Mouse (Mus musculus) lung, postnatal 10 days (tissue): ENCODE measurements around the gene Akap13.

ENCODE experiments used
- DNase-seq: peaks from one replicate; pipeline ENCODE4 v3.0.0; 2021

The Akap13 gene

DNA sequence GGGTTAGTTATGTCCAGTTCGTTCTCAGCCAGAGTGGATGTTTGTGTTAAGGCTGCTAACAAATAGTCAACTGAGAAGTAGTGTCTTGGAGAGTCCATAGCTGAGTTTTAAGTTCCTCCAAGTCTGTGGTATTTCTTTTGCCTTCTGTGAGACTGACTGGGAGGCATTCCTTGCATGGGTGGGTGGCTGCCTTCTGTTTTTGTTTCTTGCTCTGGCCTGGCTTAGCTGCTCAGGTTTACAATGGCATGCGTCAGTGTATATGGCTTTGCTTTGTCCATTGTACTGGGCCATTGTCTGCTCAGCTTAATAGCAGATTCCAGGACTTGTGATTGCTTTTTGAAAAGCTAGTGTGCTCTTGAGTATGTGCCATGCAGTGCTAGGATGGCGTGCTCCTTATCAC is 65.9 kb downstream of the Akap13 start:
- no peak for DNase-seq

DNA sequence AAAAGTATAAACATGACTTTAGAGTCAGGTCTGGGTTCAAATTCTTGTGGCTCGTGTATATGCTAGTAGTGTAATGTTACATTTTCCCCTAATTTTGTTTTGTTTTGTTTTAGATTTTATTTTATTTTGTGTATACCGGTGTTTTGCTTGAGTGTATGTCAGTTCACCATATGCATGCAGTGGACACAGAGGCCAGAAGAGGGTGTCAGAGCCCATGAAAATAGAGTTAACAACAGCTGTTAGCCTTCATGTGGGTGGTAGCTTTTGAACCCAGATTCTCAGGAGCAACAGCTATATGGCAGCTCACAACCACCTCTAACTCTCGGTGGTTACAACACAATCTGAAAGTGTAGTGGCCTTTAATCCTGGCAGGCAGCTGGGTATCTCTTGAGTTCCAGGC is 66.9 kb downstream of the Akap13 start:
- DNase-seq = no peak

DNA sequence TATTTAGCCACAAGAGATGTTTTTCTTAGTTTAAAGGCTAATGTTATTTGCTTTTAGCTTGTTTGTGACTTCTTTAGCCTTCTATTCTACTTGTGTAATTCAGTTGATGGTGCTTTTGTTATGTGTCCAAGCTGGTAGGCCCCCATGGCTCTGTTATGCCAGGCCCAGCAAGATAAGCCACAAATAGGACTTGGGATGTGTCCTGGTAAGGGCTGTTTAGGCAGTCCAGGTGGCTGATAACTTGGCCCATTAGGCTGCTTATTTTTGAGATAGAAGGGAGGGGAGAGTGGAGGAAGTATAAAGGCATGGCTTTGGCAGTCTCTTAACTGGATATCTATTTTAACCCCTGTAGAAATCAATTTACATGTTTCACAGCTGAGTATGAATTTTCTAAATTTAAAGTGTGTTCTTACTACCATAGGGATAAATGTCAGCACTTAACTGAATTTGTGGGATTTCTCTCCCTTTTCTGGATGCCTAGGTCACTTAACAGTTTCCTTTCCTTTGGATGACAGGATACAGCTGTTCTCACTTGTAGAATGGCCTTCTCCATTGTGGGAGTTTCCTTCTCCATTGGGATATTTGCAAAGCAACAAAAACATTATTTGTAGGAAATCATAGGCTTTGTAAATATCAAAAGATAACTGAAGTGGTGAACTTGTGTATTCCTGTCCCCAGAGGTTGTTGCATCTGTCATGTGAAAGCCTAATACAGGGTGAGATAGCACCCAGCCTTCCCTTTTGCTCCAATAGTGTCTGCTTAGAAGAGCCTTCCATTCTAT is 69.6 kb downstream of the Akap13 start:
- no peak for DNase-seq

DNA sequence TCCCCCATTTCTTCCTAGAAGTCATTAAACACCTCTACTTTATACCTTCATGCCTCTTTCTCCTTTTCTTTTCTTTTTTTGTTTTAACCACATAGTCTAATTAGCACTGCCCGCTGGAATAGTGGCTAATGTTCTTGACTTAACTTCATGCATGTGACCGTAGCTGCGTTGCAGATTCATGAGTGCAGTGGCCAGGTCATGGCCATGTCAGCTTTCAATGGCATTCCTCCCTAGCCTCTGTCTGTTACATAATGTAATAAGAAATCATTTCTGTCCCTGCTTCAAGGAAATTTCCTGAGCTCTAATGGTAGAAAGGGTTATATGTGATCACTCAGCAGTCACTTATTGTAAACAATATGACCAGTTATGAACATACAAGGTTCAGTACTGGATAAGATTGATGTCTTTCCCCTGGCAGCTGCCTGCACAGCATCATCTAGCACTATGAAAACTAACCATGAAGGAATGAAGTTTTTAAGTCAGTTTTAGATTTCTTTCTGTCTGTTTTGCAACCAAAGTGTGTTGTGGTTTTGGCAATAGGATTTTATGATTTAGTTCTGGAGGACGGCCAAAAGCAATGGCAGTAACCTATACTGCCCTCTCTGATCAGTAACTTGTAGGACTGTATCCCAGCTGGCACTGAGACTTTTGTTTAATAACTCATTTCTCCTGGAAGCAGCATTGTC is 70.5 kb downstream of the Akap13 start:
- no peak for DNase-seq

DNA sequence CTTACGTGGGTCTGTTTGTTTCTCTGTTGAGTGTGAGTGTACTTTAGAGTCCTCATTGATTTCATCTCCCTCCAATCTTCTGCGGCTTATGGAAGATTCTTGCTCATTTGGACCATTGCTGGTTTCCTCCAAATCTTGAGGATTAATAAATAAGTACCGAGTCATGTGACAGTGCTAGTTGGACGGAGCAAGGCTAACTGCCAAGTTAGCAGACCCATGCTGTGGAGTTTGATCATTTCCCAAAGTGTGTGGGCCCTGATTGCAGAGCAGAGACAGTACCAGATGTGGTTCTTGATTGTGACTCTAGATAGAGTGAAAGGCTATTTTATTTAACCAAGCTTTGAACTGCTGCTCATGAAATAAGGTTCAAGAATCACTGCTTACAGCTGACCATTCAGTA is 73.4 kb downstream of the Akap13 start:
- DNase-seq = no peak

DNA sequence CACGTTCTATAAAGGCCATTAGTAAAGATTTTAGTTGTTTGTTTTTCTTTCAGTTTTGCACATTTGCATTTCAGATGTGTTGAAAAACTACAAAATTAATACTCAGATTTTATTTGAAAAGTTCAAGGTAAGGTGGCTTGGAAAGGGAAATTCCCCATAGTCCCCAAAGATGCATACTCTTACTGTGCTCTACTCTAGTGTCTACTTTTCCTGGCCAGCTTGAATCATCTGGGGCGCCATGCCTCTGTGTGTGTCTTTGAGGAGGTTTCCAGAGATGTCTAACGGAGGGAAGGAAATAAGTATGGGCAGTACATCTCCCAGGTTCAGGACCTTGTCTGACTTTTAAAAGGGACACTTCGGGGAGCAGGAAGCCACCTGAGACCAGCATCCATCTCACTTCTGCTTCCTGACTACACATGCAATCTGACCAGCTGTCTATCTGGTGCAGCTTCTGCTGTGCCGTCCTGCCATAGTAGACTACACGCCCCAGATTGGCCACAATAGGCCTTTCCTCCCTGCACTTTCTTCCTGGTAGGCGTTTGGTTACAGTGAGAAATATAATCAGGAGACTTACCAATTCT is 74.6 kb downstream of the Akap13 start:
- DNase-seq = no peak

DNA sequence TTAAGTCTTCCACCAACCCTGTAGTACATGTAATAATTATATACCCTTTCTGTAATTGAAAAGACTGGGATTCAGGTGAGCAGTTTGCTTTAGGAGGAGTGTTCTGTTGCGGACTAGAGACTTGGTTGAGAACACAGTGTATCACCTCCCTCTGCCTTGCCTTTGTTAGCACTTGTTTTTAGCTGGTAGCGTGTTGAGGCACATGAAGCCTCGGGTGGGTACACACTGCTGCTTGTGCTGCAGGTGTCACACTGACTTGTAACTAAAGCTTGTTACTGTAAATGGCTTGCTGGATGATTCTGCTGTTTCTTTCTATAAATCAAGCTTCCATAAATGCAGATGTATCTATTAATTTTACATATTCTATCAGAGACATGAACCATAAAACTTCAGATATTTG is 75.3 kb downstream of the Akap13 start:
- DNase-seq = no peak

DNA sequence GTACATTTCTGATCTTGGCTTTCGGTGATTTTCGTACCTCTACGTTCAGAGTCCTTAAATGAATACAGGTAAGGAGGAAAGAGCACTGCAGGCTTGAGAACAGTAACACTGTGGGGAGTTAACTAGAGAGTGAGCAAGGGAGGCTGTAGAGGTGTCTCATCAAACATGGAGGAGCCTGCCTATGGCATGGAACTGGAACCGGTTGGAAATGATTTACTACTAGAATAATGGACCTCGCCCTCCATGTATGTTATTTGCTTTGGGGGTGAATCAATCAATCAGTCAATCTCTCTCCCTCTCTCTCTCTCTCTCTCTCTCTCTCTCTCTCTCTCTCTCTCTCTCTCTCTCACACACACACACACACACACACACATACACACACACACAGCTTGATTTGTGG is 77.7 kb downstream of the Akap13 start:
- no peak for DNase-seq

DNA sequence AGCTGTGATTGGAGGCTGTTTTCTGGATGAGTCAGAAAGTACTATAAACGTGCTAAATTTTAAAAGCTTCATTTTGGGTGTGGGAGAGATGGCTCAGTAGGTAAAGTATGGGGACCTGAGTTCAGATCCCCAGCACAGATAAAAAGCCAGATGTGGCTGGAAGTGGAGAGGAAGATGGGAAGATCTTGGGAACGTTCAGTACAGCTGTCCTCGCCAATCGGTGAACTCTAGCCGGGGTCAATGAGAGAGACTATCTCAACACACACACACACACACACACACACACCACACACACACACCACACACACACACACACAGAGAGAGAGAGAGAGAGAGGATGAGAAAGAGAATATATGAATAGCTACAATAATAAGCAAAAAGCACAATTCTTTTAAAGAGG is 81.0 kb downstream of the Akap13 start:
- no peak for DNase-seq

DNA sequence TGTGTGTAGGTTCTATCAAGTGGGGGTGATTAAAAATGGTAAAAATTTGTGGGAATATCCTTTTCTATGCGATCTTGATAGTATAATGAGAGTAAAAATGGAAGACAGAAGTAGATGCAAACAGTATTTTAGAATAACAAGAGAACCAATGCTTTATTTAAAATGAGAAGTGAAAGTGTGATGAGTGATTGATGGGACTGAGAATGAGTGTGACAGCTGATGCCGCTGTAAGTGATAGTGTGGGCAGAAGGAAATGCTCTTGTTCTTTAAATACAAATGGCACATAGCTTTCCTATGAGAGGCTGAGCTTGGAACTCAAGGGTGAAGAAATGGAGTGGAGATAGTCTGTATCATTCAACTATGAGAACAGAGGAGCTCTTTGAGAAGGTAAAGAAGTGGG is 82.2 kb downstream of the Akap13 start:
- DNase-seq = no peak

DNA sequence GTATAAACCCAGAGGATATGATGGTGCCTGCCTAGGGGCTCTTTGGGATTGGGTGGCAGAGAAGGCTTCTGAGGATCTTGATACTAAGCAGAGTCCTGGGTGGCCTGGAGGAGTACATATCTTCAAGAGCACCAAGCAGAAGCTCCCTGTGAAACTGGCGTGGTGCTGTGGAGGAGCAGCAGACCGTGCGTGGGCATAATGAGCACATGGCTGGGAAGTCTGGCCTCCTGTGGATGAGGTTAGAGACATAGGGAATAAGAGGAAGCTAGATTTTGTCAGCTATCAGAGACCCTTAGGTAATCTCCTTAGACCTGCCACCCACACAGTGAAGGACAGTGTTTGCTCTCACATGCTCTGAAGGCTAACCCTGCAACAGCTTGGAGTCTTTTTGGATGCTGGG is 83.2 kb downstream of the Akap13 start:
- no peak for DNase-seq

DNA sequence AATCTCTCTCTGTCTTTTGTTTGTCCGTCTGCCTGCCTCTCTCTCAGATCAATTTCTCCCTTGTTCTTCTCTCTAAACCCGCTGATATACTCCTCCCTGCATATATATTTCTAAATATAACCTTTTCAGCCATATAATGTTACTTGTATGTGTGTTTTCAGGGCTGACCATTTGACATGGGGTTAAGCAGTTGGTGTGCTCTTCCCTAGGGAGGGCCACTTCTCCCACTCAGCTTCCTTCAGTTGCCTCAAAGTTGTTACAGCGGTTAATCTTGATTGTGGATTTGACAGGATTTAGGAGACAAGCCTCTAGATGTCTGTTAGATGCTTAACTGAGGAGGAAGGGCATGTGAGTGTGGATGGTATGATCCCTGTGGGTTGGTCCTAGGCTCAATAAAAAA is 83.8 kb downstream of the Akap13 start:
- DNase-seq = no peak

DNA sequence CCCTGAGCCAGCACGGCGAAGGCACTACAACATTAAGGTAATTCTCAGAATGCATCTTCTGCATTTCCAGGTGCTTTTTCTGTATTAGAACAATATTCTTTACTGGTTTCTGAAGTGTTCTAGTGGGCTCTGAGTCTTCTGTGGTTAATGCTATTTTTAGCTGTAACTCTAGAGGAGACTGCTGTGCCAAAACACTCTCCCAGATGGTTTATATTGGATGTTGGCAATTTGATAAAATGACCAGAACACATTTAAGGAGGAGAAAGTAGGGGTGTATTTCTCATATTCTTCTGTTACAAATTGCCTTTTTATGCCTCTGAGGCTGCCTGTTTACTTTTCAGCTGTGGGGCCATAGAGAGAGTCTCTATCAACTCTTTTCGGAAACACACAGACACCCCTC is 94.5 kb downstream of the Akap13 start:
- DNase-seq = no peak

DNA sequence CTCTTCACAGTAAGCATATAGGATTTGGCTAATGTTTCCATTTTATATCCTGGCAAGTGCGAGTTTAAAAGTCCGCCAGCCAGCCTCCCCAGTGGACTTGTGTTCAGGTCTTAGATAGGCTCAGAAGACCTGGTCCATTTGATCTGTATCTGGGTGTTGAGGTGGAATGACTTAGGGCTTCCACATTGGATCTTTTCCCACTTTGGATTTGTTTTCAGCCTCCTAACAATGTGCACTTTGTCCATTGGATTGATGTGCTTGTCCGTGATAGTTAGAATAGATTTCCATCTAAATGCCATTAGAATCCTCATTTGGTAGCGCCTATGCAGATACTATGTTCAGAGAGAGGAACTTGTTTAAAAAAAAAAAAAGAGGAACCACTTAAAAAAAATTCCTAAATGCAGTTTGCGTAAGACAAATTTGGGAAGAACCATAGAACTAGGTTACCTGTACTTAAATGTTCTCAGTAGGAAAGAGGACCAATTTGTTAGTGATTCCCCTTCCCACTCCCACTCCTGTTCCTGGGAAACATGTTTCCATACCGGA is 95.5 kb downstream of the Akap13 start:
- DNase-seq = no peak

DNA sequence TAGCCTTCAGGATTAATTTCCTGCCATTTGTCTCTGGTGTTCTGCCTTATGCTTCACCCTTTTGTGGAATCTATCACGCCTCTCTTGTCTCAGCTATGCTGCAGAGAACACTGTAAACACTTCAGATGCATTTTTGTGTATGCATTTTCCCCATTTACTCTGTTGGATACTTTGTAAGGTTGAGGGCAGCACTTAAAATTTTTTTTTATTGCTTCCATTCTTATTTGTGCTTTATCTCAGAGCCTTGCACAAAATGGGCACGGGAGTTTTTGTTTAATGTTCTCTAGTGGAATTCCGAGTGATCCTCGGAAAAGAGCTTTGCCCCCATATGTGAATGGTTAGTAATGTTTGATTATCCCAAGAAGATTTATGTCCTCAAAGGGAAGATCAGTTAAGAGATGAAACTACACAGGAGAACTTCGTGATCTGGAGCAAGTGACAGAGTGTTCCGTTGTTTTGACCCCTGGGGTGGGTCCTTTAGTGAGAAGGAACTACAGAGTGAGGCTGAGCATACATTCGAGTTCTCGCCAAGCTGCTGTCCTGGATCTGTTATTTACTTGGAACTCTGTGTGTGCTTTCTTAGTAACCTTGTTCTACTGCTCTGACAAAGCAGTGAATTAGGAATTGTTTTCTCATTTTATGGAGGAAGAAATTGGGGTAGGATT is 97.8 kb downstream of the Akap13 start:
- no peak for DNase-seq

DNA sequence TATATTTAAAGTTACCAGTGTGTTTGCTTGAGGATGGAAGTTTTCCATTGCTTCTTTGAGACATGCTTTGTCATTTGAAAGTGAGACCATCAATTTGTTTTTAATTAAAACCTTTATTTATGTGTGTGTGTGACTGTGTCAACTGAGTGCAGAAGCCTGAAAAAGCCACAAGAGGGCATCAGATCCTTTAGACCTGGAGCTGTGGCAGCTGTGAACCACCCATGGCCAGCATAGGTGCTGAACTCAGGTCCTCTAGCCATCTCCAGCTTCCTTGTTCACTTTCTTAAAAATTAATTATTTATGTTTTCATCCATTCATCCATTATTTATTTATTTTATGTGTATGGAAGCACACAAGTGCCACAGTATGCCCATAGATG is 98.3 kb downstream of the Akap13 start:
- DNase-seq = no peak

DNA sequence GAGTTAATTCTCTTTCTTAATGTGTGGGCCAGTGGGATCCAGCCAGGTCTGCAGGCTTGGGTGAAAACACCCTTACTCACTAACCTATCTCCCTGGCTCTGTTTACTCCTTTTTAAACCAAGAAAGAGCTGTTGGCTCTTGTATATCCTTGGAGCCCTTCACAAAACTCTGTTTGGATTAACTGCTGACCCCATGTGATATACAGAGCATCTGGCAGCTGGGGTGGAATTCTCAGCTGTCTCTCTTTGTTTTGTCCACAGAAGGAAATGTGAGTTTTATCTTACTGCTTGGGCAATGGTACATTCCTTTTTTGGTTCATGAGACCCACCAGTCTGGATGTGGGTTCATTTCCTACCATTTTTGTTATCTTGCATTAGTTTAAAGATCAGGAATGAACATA is 98.7 kb downstream of the Akap13 start:
- DNase-seq = peak; percentile 68

DNA sequence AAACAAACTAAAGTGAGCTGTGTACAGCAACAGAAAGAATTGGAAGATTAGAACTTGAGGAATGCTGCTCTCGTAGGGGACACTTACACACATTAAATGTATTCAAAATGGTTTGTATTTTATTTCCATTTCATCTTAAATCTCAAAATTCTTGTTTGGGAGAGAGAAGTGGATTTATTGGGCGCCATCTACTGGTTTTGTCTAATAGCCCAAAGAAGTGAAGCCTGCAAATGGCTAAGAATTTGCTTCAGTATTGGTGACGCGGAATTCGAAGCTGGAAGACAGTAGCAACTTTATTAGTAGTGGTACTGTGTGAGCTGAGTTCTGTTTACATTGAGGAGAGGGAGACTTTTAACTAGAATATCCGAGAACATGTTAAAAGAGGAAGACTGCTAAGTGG is 100.6 kb downstream of the Akap13 start:
- DNase-seq = peak; percentile 29

DNA sequence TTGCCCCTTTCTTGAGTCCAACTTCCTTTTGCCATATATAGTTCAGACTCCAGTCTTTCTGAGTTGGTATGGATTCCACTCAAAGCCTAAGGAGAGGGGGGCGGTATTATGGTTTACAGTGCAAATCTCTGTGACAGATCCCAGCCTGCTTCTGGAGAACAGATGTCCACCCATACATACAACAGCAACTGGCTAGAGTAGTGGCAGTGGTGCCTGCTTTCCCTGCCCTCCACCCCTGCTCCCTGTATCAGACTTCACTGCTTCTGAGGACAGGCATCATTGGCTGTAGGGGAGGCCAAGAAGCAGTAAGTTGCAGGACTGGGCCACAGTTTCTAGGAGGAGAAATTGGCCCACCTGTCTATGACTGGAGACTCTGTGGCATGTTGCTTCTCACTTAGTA is 102.9 kb downstream of the Akap13 start:
- DNase-seq = no peak

DNA sequence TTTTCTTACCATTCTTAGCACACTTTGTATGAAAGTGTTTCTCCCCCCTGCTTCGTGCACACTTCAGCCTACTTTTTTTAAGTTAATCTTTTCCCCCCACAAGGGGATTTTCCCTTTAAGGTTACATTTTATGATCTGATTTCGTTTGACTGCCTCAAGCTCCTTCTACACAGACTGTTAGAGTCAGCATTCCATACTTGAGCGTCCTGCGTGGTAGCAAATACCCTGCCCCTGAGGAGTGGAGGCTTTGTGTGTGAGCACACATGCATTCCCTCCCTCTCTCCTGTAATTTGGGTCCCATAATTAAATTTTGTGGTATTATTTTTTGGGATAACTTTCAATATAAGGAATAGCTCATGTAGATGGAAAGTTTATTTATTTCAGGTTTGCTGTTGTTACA is 103.8 kb downstream of the Akap13 start:
- DNase-seq = no peak

DNA sequence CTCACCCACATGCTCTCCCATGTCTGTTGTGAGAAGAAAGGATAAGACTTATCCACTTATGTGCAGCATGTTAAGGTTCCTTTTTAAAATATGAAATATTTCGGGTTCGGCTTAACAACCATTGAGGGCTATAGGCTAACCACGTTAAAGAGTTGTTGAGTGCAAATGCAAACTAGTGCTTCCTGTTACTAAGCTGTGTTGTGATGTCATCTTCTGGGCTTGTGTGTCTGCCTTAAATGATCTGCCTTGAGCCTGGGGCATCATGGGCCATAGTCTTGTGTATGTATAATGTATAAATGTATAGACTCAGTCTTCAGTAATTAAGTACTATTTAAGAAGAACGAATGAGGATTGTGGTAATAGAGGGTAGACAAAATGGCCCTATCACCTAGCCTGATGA is 104.6 kb downstream of the Akap13 start:
- no peak for DNase-seq

DNA sequence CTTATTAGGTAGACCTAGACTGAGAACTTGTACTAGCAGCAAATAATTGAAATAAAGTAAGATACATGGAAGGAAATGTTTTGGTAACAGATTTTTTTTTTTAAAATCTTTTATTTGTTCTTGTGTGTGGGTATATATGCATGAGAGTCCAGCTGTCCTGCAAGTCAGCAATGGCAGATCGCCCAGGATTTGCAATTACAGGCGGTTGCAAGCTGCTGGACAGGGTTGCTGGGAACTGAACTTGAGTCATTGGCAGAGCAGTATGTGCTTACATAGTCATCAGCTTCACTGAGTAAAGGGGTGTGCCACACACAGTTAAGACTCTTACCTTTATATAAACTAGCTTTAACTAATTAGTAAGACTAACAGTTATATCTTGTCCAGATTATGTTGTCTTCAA is 105.2 kb downstream of the Akap13 start:
- no peak for DNase-seq

DNA sequence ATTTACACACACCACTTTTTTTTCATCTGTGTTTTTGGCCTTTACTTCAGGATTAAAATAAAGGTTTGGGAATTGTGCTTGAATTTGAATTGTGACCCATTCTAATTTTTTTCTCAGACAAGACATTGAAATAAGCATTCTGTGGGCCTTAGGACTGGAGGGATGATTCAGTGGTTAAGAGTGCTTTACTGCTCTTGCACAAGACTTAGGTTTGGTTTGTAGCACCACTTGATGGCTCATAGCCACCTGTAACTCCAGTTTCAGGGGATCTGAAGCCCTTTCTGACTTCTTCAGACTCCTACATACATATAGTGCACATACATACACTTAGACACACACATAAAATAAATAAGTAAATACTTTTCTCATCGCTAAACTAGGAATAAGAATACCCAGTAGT is 105.8 kb downstream of the Akap13 start:
- no peak for DNase-seq

DNA sequence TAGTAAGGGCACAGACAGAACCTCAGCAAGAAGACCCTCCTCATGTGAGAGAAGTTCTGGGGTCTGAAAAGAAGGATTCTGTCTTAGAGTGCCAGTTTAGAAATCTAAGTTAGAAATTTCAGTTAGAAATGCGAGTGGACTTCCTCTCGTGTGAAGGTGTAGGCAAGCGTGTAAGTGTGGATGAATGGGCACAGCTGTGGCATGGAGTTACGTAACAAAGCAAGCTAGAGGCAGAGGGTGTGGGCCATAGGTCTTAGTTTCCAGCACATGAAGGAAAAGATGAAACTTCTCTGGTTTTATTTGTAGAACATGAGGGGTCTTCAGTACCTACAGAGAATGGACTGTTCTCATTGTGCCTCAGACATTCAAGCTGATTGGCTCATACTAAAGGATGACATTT is 112.9 kb downstream of the Akap13 start:
- peak; percentile 53 for DNase-seq
